Mouse (Mus musculus): ENCODE measurements around the gene Cyb5r1.

GRCm38 (mm10) chr1:134433002-134433401 lies 27.6 kb downstream of the Cyb5r1 start:
- TF ChIP-seq CTCF (IDR thresholded peaks at IDR 0.05; ENCODE audit: control insufficient read depth, insufficient read depth, insufficient replicate concordance, low read depth, low read length): no peak
- TF ChIP-seq POLR2A (IDR thresholded peaks at IDR 0.05; ENCODE audit: control insufficient read depth, low read depth, low read length): no peak
